Mouse (Mus musculus) limb, embryonic 10.5 days (tissue): ENCODE measurements around the gene Arl1. TPM values are rescaled to one million over a fixed set of nuclear protein-coding genes. Genes with fewer than 3 reads are reported as not detected.
"Not testable (repeated sequence)": the region's sequence is repeated elsewhere in the genome, so short reads cannot be mapped to it uniquely, and the experiment has no call there.

Source experiments
- DNase-seq: peaks from one replicate; pipeline ENCODE4 v3.0.0-alpha.2; 2017; ENCODE audit warnings: low spot score
- H3K27ac ChIP-seq: fragments of 300-500 bp; sonication (generic); 2 replicates; pipeline ENCODE4 v1.5.1; 2016; ENCODE audit warnings: mild to moderate bottlenecking
- H3K27me3 ChIP-seq: fragments of 300-500 bp; sonication (generic); 2 replicates; pipeline ENCODE4 v1.6.1; 2016; ENCODE audit warnings: low read depth, mild to moderate bottlenecking; ENCODE audit not compliant: poor library complexity, severe bottlenecking
- H3K36me3 ChIP-seq: fragments of 300-500 bp; sonication (generic); 2 replicates; pipeline ENCODE4 v1.6.1; 2016; ENCODE audit warnings: mild to moderate bottlenecking, moderate library complexity
- H3K4me1 ChIP-seq: fragments of 300-500 bp; sonication (generic); 2 replicates; pipeline ENCODE4 v1.6.1; 2016
- H3K4me3 ChIP-seq: fragments of 300-500 bp; sonication (generic); 2 replicates; pipeline ENCODE4 v1.5.1; 2016; ENCODE audit warnings: mild to moderate bottlenecking, moderate library complexity
- H3K9me3 ChIP-seq: fragments of 300-500 bp; sonication (generic); replicated peaks from 2 replicates; pipeline ENCODE4 v1.6.1; 2016; ENCODE audit warnings: mild to moderate bottlenecking
- WGBS: fragments of 180-500 bp; shearing (Covaris S2); methylation state at CpG from one replicate; pipeline ENCODE4 v1.1.7; 2016; 5-methylcytosine and 5-hydroxymethylcytosine counted together
- polyA plus RNA-seq: library from polyadenylated mRNA; unstranded; fragments of >200 nt; fragmentation: Nextera tagmentation; extraction: Ambion mirVana; gene quantifications from 2 replicates; pipeline ENCODE4 v1.2.1, GENCODE M21; 2016

Gene Arl1
- polyA plus RNA-seq, 1 experiment from 2014 or later, result 174 TPM

- H3K27ac ChIP-seq, result no peak overlapping the region
- WGBS, result 90% methylated on average over 6 of the region's 6 CpGs
- H3K4me3 ChIP-seq, result no peak overlapping the region
- no peak for DNase-seq
- H3K4me1 ChIP-seq, result no peaks in the 10 kb centered on the region
- H3K36me3 ChIP-seq, result peaks cover 93% of the 10 kb centered on the region
- H3K27me3 ChIP-seq, result no peaks in the 10 kb centered on the region
- H3K9me3 ChIP-seq, result no peaks in the 10 kb centered on the region
These were observed 45.5 kb downstream of the Arl1 start for GRCm38 (mm10) chr10:88776206-88776605.

- WGBS, result 85% methylated on average over 4 of the region's 4 CpGs
- Histone ChIP-seq H3K27me3 (no peaks in the 10 kb centered on the region), H3K36me3 (peaks cover 84% of the 10 kb centered on the region), H3K27ac (no peak overlapping the region), H3K4me3 (no peak overlapping the region), H3K4me1 (no peaks in the 10 kb centered on the region), H3K9me3 (no peaks in the 10 kb centered on the region)
- no peak for DNase-seq
These were observed 50.1 kb downstream of the Arl1 start for GRCm38 (mm10) chr10:88780716-88781115.

DNA sequence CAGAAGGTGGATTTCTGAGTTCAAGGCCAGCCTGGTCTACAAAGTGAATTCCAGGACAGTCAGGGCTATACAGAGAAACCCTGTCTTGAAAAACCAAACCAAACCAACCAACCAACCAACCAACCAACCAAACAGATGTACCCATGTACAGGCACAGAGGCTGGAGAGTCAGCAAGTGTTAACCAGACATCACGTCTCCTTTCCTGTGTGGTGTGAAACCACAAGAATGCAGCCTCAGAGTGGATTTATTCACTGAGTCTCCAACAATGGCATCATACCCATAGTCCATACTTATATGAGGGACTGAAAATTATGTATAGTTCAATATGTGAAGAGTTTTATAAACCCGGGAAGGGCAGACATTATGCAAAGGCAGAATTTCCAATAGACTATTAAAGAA, 52.5 kb downstream of the Arl1 start:
- H3K4me1 ChIP-seq, H3K27me3 ChIP-seq, H3K9me3 ChIP-seq, H3K4me3 ChIP-seq, DNase-seq, H3K27ac ChIP-seq: not testable (repeated sequence)
- WGBS, result 88% methylated on average over 2 of the region's 2 CpGs
- peaks cover 84% of the 10 kb centered on the region for H3K36me3 ChIP-seq

GRCm38 (mm10) chr10:88783941-88784340, 53.3 kb downstream of the Arl1 start:
- no peak for DNase-seq
- Histone ChIP-seq H3K4me1 (no peaks in the 10 kb centered on the region), H3K36me3 (peaks cover 82% of the 10 kb centered on the region), H3K27ac (no peak overlapping the region), H3K27me3 (no peaks in the 10 kb centered on the region), H3K9me3 (no peaks in the 10 kb centered on the region), H3K4me3 (no peak overlapping the region)
- 97% methylated on average over 5 of the region's 5 CpGs for WGBS

DNA sequence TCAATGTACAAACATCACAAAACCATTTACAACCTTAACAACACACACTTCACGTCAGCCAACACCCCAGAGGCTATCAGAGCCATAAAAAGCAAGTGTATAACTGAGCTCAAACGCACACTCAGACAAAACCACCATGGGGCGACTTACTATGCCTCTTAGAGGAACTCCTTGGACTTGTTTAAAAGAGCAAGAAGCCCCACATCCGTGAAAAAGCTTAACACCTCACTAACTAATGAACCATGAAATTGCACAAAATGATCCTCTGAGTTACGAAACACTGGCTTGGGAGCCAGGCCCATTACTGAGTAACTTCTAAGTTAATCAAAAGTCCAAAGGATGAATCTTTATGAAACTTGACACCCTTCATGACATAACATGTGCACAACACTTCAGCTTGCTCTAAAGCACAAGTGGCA, 53.9 kb downstream of the Arl1 start:
- H3K36me3 ChIP-seq, result peaks cover 77% of the 10 kb centered on the region
- no peak for DNase-seq
- WGBS, result 77% methylated on average over 5 of the region's 5 CpGs
- H3K27me3 ChIP-seq, result no peaks in the 10 kb centered on the region
- no peak overlapping the region for H3K4me3 ChIP-seq
- no peak overlapping the region for H3K27ac ChIP-seq
- no peaks in the 10 kb centered on the region for H3K4me1 ChIP-seq
- no peaks in the 10 kb centered on the region for H3K9me3 ChIP-seq

DNA sequence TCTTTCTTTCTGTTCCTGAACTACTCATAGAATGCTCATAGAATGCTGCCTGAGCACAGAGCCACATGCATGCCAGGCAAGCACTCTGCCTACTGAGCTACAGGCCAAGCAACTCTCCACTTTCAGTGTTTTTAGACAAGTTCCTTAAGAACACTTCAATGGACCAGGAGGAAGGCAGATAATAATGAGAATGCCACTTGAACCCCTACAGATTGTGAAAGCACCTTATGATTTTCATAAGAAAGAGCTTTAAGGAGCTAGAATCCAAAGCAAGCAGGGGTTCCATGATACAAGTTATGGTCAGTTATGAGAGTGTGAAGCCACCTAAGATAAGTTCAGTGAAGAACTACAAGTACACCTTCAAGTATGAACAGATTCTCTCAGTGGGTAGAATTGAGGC, 63.0 kb downstream of the Arl1 start:
- H3K36me3 ChIP-seq, result peaks cover 90% of the 10 kb centered on the region
- no peak for DNase-seq

More for the DNA sequence above, 63.0 kb downstream of the Arl1 start:
- Histone ChIP-seq H3K9me3 (no peaks in the 10 kb centered on the region), H3K27me3 (no peaks in the 10 kb centered on the region), H3K4me1 (no peaks in the 10 kb centered on the region), H3K27ac (no peak overlapping the region), H3K4me3 (no peak overlapping the region)

Other genes starting within 250 kb of the Arl1 start
- gene Chpt1, start 226.8 kb upstream of the Arl1 start, polyA plus RNA-seq, result 16.0 and 19.9 TPM in 2 replicates
- 6.3 and 8.0 TPM in 2 replicates for gene Mybpc1, start 125.7 kb upstream of the Arl1 start, polyA plus RNA-seq
- gene Spic, start 45.8 kb upstream of the Arl1 start, polyA plus RNA-seq, result not detected in 2 replicates
- gene Utp20, start 95.9 kb downstream of the Arl1 start, polyA plus RNA-seq, result 25.8 and 27.7 TPM in 2 replicates
- gene Slc5a8, start 155.1 kb downstream of the Arl1 start, polyA plus RNA-seq, result 0.08 and 0.14 TPM in 2 replicates